Mouse (Mus musculus) NIH3T3 (cell line): ENCODE results near the gene Adipor2.
A peak's percentile ranks its signal among the peaks of the same experiment; 100 is the strongest.

Experiments used
- DNase-seq: peaks from one replicate; pipeline ENCODE4 v3.0.0-alpha.2; 2012; ENCODE audit warnings: low read depth

The Adipor2 gene

DNA sequence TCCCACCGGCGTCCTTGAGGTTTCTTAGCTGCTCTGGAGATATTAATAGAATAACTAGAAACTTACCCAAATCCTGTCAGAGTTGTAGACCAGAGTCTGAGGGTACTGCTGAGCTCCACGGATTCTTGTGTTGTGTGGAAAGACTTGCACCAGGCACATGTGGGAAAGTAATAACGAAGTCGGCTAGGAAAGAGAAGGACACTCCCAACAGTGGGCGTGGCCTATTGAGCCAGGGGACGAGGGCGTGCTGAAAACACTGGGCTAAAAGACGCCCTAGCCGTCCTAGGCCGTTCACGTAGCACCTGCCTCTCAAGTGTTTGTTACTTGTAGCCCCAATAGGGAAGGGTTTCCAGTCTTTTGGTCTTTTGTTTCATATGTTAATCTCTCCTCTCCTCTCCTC is at the start of gene Adipor2:
Gene Adipor2, minus strand, starts transcription at position 351 of the 400 bp plus-strand sequence.
- DNase-seq: no peak

GRCm38 (mm10) chr6:119466161-119466560 is 48.7 kb upstream of the Adipor2 start:
- no peak for DNase-seq

DNA sequence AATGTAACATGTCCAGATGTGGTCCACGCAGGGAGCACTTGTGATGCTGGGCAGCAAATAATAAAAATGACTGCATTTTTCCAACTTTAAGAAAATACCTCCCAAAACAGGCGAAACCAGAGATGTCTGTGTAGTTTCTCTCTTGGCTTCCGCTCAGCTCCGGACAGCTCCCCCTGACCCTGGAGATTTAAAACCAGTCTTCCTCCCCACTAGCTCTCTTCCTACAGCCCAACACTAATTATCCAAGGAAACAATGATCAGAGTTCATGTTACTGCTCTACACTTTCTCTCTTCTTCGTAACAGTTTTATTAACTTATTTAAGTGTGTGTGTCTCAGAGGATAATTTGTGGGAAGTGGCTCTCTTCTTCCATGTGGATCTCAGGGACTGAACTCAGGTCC is 42.9 kb upstream of the Adipor2 start:
- no peak for DNase-seq

DNA sequence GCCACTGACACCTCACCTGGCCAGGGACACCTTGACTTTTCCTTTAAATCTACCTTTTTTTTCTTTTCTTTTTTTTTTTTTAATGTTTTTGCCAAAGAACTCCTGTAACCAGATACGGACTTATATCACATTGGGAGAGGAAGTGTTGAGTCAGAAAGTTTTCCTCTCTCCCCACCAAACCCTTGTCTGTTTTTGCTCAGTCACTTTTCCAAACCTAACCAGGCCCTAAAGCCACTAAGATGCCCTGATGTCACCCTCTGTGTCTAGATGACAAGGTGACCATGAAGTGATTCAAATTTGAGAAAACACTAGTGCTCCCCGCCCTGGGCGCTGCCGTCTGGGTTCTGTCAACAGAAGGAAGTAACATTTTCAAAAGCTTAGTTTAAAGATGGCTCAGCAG is 41.5 kb upstream of the Adipor2 start:
- no peak for DNase-seq

DNA sequence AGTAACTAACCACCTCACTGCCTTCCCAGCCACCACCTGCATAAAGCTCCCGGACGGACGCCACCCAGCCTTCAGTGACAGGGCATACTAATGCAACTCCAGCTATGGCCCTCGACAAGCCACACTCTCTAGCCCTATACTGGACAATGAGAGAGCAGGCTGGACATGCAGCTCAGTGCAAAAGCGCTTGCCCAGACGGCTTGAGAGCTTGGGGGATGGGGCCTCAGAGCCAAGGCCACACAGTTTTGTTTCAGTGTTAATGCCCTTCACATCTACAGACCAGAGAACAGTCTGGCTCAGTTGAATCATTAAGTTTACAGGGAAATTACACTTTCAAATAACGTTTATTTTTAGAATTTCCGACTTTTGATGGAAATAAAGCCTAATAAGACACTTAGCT is 40.7 kb upstream of the Adipor2 start:
- no peak for DNase-seq

DNA sequence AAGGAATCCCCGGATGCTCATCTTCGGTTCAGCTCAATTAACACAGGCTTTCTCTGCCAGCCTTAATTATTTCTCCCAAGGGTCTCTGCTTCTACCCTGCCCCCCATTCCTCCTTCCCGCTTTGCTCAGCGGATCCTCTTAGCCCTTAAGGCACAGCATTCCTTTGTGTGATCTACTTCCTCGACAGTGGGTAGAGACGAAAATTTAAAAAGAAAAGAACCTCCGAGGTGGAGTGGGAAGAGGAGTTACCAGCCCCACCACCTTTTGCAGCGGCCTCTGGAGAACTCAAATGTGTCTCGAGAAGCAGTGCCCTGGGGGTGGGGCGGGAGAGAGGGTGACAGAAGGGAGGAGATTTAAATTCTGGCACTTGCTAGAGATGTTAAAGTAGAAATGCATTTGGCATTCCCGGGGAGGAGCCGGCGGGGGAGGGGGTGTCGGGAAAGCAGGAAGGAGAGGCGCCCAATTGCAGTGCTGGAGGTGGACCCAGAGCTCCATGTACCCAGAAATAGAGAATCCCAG is 34.5 kb upstream of the Adipor2 start:
- DNase-seq: peak; percentile 36

GRCm38 (mm10) chr6:119450965-119451943 is 33.8 kb upstream of the Adipor2 start:
- DNase-seq: peak; percentile 27

- peak; percentile 39 for DNase-seq
Measured at GRCm38 (mm10) chr6:119449060-119449499, 31.6 kb upstream of the Adipor2 start.

DNA sequence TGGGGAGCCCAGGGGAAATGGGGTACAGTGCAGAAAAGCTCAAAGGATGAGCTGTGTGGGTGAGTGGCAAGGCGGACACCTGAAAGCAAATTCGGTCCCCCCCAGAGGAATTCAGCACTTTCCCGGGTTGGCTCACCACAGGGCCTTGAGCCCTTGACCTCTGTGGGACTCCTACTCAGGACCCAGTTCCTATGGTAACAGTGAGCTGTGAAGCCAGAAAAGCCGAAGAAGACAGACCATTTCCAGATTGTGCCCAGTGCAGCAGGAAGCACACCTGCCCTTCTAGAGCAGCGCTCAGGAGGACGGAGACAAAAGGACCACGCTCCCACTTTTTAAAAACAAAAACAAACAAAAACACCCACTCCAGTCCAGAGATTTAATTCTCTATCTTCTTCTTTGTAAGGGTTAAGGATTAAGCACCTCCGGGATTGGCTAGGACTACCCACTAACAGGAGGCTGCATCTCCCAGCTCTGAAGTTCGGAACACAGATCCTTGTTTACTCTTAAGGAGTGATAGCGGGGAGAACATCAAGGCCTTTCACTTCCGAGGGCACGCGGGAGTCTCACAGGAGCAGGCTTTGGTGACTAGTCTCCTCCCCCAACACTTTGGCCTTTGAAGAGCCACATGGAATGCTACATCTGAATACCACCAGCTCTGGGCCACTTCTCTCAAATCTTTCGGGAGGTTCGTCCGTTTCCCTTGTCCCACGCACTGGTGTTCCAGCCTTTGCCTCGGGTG is 31.0 kb upstream of the Adipor2 start:
- no peak for DNase-seq

DNA sequence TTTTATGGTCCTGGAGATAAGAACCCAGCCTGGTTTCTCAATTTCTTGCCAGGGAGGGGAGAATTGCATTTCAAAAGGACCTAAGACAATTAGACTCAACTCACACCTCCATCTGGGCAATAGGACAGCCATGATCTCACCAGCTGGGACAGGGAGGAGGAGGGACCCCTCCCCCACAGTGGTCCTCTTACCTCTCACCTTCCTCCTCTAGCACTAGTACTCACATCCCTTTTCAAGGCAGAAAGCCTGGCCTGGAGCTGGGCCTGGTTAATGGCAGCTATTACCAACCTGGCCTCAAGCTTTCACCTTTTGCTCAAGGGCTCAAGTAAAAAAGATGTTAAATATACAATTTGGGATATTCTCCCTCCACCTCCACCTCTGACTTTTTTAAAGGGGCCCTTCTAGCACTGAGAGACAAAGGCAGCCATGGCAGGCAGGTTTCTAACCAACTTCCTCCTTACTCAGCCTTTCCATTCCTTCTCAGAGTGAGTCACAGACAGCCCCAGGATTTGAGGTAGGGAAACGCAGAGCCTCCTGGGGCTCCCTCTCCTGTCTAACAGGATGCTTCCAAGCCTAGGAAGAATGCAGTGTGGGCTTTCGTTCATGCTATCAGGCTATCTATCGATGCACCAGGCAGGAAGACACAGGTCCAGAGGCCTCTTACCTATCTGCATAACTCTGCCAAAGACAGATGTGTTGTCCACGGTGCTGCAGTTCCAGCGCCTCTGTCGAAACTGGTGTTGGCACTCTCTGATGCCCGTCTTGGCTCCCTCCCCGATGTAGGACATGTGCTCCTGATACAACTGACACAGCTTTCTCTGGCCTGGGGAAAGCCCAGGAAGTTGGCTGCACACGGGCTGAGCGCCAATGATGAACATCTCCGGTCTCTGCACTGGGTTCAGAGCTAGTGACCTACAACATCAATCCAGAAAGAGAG is 28.4 kb upstream of the Adipor2 start:
- peak; percentile 56 for DNase-seq

GRCm38 (mm10) chr6:119443742-119444645 is 26.5 kb upstream of the Adipor2 start:
- DNase-seq: peak; percentile 92

DNA sequence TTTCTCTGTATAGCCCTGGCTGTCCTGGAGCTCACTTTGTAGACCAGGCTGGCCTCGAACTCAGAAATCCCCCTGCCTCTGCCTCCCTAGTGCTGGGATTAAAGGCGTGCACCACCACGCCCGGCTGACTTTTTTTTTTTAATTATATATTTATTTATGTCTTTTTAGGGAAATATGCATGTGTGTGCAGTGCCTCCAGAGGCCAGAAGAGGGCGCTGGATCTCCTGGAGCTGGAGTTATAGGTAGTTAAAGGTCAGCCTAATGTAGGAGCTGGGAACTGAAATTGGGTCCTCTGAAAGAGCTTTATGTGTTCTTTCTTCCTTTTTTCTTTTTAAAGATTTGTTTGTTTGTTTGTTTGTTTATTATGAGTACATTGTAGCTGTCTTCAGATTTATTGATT is 25.2 kb upstream of the Adipor2 start:
- peak; percentile 23 for DNase-seq

- no peak for DNase-seq
Measured at GRCm38 (mm10) chr6:119437894-119438761, 20.6 kb upstream of the Adipor2 start.

- no peak for DNase-seq
Measured at GRCm38 (mm10) chr6:119434394-119434793, 16.9 kb upstream of the Adipor2 start.

GRCm38 (mm10) chr6:119431751-119432324 is 14.3 kb upstream of the Adipor2 start:
- DNase-seq: peak; percentile 22

GRCm38 (mm10) chr6:119430508-119430907 is 13.0 kb upstream of the Adipor2 start:
- peak; percentile 92 for DNase-seq

DNA sequence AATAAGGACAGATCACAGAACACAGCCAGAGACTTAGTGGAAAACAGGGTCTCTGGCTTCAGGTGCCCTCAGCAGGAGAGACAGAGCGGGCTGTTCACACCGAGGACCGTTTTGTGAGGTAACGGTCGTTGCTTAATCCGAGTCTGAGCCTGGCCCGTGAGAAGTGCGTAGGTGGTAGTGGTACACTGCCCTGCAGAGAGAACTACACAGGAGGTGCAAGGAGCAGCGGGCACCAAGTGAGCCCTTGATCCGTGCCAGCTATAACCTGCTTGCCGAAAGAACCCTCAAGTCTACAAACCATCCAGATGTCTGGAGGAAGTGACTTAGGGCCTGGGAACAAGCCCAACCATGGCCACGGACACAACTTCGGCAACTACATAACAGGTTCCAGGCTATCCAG is 11.8 kb upstream of the Adipor2 start:
- no peak for DNase-seq

DNA sequence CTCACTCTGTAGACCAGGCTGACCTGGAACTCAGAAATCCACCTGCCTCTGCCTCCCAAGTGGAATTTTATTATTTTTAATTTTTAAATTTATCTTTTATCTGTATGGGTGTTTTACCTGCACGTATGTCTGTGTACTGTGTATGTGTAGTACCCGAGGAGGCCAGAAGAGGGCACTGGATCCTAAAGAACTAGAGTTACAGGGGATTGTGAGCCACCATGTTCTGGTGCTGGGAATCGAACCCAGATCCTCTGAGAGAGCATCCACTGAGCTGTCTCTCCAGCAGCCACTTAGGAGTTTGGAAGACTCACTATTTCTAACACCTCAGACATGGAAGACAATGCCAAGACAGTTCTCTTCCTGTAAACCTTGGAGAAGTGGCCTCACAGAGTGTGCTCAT is 11.1 kb upstream of the Adipor2 start:
- peak; percentile 31 for DNase-seq

GRCm38 (mm10) chr6:119421001-119421400 is 3.5 kb upstream of the Adipor2 start:
- DNase-seq: no peak
